Mouse (Mus musculus) kidney, postnatal 14 days (tissue): Measurements from ENCODE around the gene Arhgap6.
A peak's percentile ranks its signal among the peaks of the same experiment; 100 is the strongest.

ENCODE experiments used
- DNase-seq: peaks from one replicate; pipeline ENCODE4 v3.0.0; 2022; ENCODE audit warnings: mixed read lengths

Arhgap6 gene

DNA sequence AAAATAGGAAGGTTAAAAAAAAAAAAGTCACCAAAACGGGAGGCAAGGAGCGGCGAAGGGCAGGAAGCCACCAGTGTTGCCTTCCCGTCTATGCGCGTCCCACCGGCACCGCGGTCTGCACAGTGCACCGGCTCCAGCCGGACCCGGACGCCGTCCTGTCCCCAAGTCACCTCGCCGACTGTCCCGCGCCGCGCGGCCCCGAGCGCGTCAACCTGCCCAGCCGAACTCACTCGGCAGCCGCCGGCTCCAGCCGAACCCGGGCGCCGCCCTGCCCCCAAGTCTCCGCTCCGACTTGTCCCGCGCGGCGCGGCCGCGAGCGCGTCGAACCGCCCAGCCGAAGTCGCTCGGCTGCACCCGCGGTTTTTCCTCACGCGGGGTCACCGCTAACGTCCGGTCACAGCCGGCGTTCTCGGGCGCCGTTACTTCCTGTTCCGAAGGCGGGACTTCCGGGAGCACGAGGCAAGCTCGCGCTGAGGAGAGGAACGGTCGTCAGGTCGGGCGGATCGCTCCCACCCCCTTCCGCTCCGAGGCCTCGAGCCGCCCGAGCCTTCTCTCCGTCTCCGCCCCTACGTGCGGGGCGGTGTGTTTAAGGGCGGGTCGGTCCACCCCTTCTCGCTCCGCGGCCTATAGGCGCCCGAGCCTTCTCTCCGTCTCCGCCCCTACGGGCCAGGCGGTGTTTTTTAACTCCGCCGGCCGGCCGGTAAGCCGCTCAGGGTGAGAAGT is 525.2 kb downstream of the Arhgap6 start, which contains the start of gene Hccs:
Hccs (minus strand) TSS at position 428 of the 723 bp plus-strand sequence.
- peak; percentile 93 for DNase-seq

DNA sequence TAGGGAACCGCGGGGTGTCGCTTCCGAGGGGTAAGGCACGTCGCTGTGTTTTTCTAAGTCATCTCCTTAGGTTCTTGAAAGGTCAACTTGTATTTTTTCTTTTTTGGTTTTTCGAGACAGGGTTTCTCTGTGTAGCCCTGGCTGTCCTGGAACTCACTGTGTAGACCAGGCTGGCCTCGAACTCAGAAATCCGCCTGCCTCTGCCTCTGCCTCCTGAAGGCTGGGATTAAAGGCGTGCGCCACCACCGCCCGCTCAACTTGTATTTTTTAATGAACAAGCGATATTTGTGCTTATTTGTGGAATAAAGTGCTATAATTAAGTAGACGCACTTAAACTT is 525.7 kb downstream of the Arhgap6 start:
- DNase-seq, result peak; percentile 1

DNA sequence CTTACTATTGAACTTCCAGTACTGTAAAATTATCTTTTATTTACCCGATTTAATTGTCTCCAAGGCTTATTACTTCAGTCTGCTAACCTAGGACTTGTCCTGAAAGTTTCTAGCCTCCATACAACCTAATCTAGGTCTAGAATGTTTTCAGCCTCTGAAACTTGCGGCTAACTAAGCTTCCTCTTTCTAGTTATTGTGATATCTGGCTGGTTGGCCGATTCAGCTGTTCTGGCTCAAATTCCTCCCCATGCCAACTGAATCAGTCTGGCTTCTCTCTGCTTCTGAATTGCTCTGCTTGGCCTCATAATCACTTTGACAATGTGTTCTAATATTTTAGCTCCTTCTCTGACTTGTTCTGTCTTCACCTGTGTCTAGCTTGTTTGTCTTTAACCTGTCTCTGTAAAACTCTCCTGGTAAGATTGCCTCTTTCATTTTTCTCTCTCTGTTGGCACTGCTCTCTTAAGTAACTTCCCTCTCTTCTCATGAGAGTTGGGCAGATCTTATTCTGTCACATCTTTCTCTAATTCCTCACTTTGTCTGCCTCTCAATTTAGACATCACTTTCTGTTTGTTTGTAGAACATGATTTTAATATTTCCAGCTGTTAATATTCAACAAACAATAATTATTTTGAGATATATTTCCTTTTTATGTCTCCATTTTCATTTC is 531.2 kb downstream of the Arhgap6 start:
- no peak for DNase-seq

DNA sequence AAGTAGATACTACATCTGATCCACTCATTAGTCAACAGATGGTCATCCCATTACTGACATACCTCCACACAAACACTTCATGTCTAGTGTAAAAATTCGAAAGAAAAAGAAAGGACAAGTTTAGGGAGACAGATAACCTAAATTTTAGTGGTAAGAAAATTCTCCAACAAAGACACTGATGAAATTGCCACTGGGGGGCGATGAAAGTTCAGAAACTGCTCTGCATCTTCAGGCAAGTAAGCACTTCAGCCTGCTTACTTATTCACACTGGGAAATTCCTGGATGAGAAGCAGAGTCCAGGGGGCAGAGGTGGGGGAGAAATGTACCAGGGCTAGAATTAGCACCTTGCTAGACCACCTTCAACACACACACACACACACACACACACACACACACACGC is 537.4 kb downstream of the Arhgap6 start:
- DNase-seq, result peak; percentile 35

DNA sequence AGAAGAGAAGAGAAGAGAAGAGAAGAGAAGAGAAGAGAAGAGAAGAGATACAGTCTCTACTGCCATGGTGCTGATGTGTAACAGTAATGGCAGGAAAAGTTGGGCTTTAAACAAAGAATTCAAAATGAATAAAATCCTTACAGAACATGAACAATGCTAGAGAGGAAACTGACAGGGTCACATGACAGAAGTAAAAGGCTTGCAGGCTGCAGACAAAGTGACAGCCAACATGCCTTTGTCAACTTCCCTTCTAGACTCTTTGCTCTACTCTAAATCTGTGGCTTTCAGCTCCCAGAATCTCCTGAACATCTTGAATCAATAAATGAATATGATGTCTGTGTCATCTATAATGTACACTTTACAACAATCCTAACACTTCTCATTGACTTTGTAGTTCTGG is 542.7 kb downstream of the Arhgap6 start:
- DNase-seq, result no peak

DNA sequence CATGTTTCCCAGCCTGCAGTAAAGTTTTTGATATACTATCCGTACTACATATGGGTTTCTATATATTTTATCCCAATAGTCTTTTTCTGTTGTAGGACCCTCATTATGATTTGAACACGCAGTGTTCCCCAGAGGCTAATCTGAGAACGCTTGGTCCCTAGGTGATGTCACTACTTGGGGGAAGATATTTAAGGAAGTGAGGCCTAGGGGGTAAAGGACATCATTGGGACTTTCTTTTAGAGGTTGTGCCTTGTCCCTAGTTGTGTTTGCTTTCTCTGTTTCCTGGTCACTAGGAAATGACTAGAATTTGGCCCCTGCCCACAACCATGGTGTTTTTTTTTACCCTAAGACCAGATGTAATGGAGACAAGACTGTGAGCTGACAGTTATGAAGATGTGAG is 543.3 kb downstream of the Arhgap6 start:
- no peak for DNase-seq
